Mouse (Mus musculus): Measurements from ENCODE around the gene Kpna7. TPM values are rescaled to one million over a fixed set of nuclear protein-coding genes. Genes with fewer than 3 reads are reported as not detected.
"Not testable (repeated sequence)": the region's sequence is repeated elsewhere in the genome, so short reads cannot be mapped to it uniquely, and the experiment has no call there.

Gene Kpna7
- polyA plus RNA-seq, 1 experiment from 2014 or later: not detected

- H3K27me3 ChIP-seq (replicated peaks; ENCODE audit: control insufficient read depth, insufficient read depth, low read length): no peaks in the 10 kb centered on the region
- no peak overlapping the region for H3K4me3 ChIP-seq (ENCODE audit: low read length)
- H3K9ac ChIP-seq (ENCODE audit: low read depth, low read length): no peak overlapping the region
- H3K36me3 ChIP-seq (ENCODE audit: control insufficient read depth, insufficient read depth, low read length): peaks cover 16% of the 10 kb centered on the region
- no peak overlapping the region for H3K27ac ChIP-seq (ENCODE audit: low read depth, low read length)
- H3K4me2 ChIP-seq (ENCODE audit: low read length): no peak overlapping the region
- 95% methylated on average over 3 of the region's 3 CpGs for WGBS
- ATAC-seq: no peak
- peaks cover 4% of the 10 kb centered on the region for H3K4me1 ChIP-seq (ENCODE audit: control insufficient read depth, insufficient read depth, low read depth, low read length)
- no peaks in the 10 kb centered on the region for H3K9me3 ChIP-seq (ENCODE audit: control insufficient read depth, low read length)
Observed at GRCm38 (mm10) chr5:145089878-145090277, 6.0 kb upstream of the Kpna7 start.

GRCm38 (mm10) chr5:145088186-145088585 is 4.4 kb upstream of the Kpna7 start:
- Histone ChIP-seq H3K9me3 (ENCODE audit: control insufficient read depth, low read length) (no peaks in the 10 kb centered on the region), H3K27ac (ENCODE audit: low read depth, low read length) (no peak overlapping the region), H3K4me2 (ENCODE audit: low read length) (no peak overlapping the region), H3K36me3 (ENCODE audit: control insufficient read depth, insufficient read depth, low read length) (peaks cover 11% of the 10 kb centered on the region), H3K4me3 (ENCODE audit: low read length) (no peak overlapping the region), H3K9ac (ENCODE audit: low read depth, low read length) (no peak overlapping the region), H3K4me1 (ENCODE audit: control insufficient read depth, insufficient read depth, low read depth, low read length) (peaks cover 11% of the 10 kb centered on the region), H3K27me3 (replicated peaks; ENCODE audit: control insufficient read depth, insufficient read depth, low read length) (no peaks in the 10 kb centered on the region)
- no peak for ATAC-seq
- 96% methylated on average over 2 of the region's 2 CpGs for WGBS

- Histone ChIP-seq H3K27ac (ENCODE audit: low read depth, low read length) (no peak overlapping the region), H3K36me3 (ENCODE audit: control insufficient read depth, insufficient read depth, low read length) (no peaks in the 10 kb centered on the region), H3K4me3 (ENCODE audit: low read length) (peak overlapping the region; percentile 94), H3K4me1 (ENCODE audit: control insufficient read depth, insufficient read depth, low read depth, low read length) (peaks cover 11% of the 10 kb centered on the region), H3K27me3 (replicated peaks; ENCODE audit: control insufficient read depth, insufficient read depth, low read length) (no peaks in the 10 kb centered on the region), H3K9ac (ENCODE audit: low read depth, low read length) (peak overlapping the region; percentile 20; the same call in 1 of the 2 replicates), H3K4me2 (ENCODE audit: low read length) (peak overlapping the region; percentile 88), H3K9me3 (ENCODE audit: control insufficient read depth, low read length) (no peaks in the 10 kb centered on the region)
- no peak for ATAC-seq
- WGBS: 77% methylated on average over 2 of the region's 2 CpGs
Observed at GRCm38 (mm10) chr5:145084822-145085221, 992 bp upstream of the Kpna7 start.

GRCm38 (mm10) chr5:145083201-145083600 is 629 bp downstream of the Kpna7 start:
- not testable (repeated sequence) for H3K9me3 ChIP-seq (ENCODE audit: control insufficient read depth, low read length); H3K36me3 ChIP-seq (ENCODE audit: control insufficient read depth, insufficient read depth, low read length); H3K27me3 ChIP-seq (replicated peaks; ENCODE audit: control insufficient read depth, insufficient read depth, low read length)
- Histone ChIP-seq H3K4me3 (ENCODE audit: low read length) (peak overlapping the region; percentile 94), H3K4me1 (ENCODE audit: control insufficient read depth, insufficient read depth, low read depth, low read length) (peaks cover 11% of the 10 kb centered on the region), H3K27ac (ENCODE audit: low read depth, low read length) (peak overlapping the region; percentile 84), H3K9ac (ENCODE audit: low read depth, low read length) (peak overlapping the region; percentile 93), H3K4me2 (ENCODE audit: low read length) (peak overlapping the region; percentile 88)
- 51% methylated on average over 6 of the region's 6 CpGs for WGBS
- peak; percentile 38 for ATAC-seq

GRCm38 (mm10) chr5:145081866-145082613 is 1.8 kb downstream of the Kpna7 start:
- no peak overlapping the region for H3K9ac ChIP-seq (ENCODE audit: low read depth, low read length)
- H3K4me3 ChIP-seq (ENCODE audit: low read length): no peak overlapping the region
- H3K4me1 ChIP-seq (ENCODE audit: control insufficient read depth, insufficient read depth, low read depth, low read length): peaks cover 11% of the 10 kb centered on the region
- H3K36me3 ChIP-seq (ENCODE audit: control insufficient read depth, insufficient read depth, low read length): no peaks in the 10 kb centered on the region
- H3K27ac ChIP-seq (ENCODE audit: low read depth, low read length): no peak overlapping the region
- H3K4me2 ChIP-seq (ENCODE audit: low read length): no peak overlapping the region
- no peak for ATAC-seq
- no peaks in the 10 kb centered on the region for H3K27me3 ChIP-seq (replicated peaks; ENCODE audit: control insufficient read depth, insufficient read depth, low read length)
- H3K9me3 ChIP-seq (ENCODE audit: control insufficient read depth, low read length): no peaks in the 10 kb centered on the region
- 89% methylated on average over 10 of the region's 10 CpGs for WGBS

GRCm38 (mm10) chr5:145075081-145075480 is 8.7 kb downstream of the Kpna7 start:
- Histone ChIP-seq H3K4me3 (ENCODE audit: low read length) (no peak overlapping the region), H3K36me3 (ENCODE audit: control insufficient read depth, insufficient read depth, low read length) (no peaks in the 10 kb centered on the region), H3K9me3 (ENCODE audit: control insufficient read depth, low read length) (no peaks in the 10 kb centered on the region), H3K27me3 (replicated peaks; ENCODE audit: control insufficient read depth, insufficient read depth, low read length) (no peaks in the 10 kb centered on the region), H3K4me2 (ENCODE audit: low read length) (no peak overlapping the region), H3K4me1 (ENCODE audit: control insufficient read depth, insufficient read depth, low read depth, low read length) (no peaks in the 10 kb centered on the region), H3K27ac (ENCODE audit: low read depth, low read length) (no peak overlapping the region), H3K9ac (ENCODE audit: low read depth, low read length) (no peak overlapping the region)
- no peak for ATAC-seq
- WGBS: 61% methylated on average over 3 of the region's 3 CpGs

GRCm38 (mm10) chr5:145071342-145071741 is 12.5 kb downstream of the Kpna7 start:
- no peak for ATAC-seq
- Histone ChIP-seq H3K9ac (ENCODE audit: low read depth, low read length) (no peak overlapping the region), H3K27ac (ENCODE audit: low read depth, low read length) (no peak overlapping the region), H3K9me3 (ENCODE audit: control insufficient read depth, low read length) (no peaks in the 10 kb centered on the region), H3K27me3 (replicated peaks; ENCODE audit: control insufficient read depth, insufficient read depth, low read length) (no peaks in the 10 kb centered on the region), H3K4me3 (ENCODE audit: low read length) (no peak overlapping the region), H3K36me3 (ENCODE audit: control insufficient read depth, insufficient read depth, low read length) (no peaks in the 10 kb centered on the region), H3K4me2 (ENCODE audit: low read length) (no peak overlapping the region), H3K4me1 (ENCODE audit: control insufficient read depth, insufficient read depth, low read depth, low read length) (no peaks in the 10 kb centered on the region)
- WGBS: 54% methylated on average over 6 of the region's 6 CpGs

- WGBS: 2% methylated on average over 5 of the region's 5 CpGs
- H3K4me2 ChIP-seq (ENCODE audit: low read length): no peak overlapping the region
- H3K9me3 ChIP-seq (ENCODE audit: control insufficient read depth, low read length): no peaks in the 10 kb centered on the region
- 0 out of 2 replicates have a peak, but pooled peaks have one; percentile 56 for ATAC-seq
- no peaks in the 10 kb centered on the region for H3K27me3 ChIP-seq (replicated peaks; ENCODE audit: control insufficient read depth, insufficient read depth, low read length)
- no peak overlapping the region for H3K4me3 ChIP-seq (ENCODE audit: low read length)
- no peaks in the 10 kb centered on the region for H3K4me1 ChIP-seq (ENCODE audit: control insufficient read depth, insufficient read depth, low read depth, low read length)
- no peak overlapping the region for H3K9ac ChIP-seq (ENCODE audit: low read depth, low read length)
- H3K27ac ChIP-seq (ENCODE audit: low read depth, low read length): no peak overlapping the region
- H3K36me3 ChIP-seq (ENCODE audit: control insufficient read depth, insufficient read depth, low read length): no peaks in the 10 kb centered on the region
Observed at GRCm38 (mm10) chr5:145069707-145070106, 14.1 kb downstream of the Kpna7 start.

- no peak overlapping the region for H3K27ac ChIP-seq (ENCODE audit: low read depth, low read length)
- H3K9me3 ChIP-seq (ENCODE audit: control insufficient read depth, low read length): no peaks in the 10 kb centered on the region
- WGBS: 52% methylated on average over 3 of the region's 3 CpGs
- H3K4me3 ChIP-seq (ENCODE audit: low read length): no peak overlapping the region
- H3K4me2 ChIP-seq (ENCODE audit: low read length): no peak overlapping the region
- no peak for ATAC-seq
- H3K36me3 ChIP-seq (ENCODE audit: control insufficient read depth, insufficient read depth, low read length): no peaks in the 10 kb centered on the region
- H3K4me1 ChIP-seq (ENCODE audit: control insufficient read depth, insufficient read depth, low read depth, low read length): no peaks in the 10 kb centered on the region
- no peaks in the 10 kb centered on the region for H3K27me3 ChIP-seq (replicated peaks; ENCODE audit: control insufficient read depth, insufficient read depth, low read length)
- H3K9ac ChIP-seq (ENCODE audit: low read depth, low read length): no peak overlapping the region
Observed at GRCm38 (mm10) chr5:145068863-145069262, 15.0 kb downstream of the Kpna7 start.

Data from hindbrain, embryonic 16.5 days (tissue).